Mouse (Mus musculus): ENCODE measurements around the gene Ccdc8.

Gene Ccdc8

GRCm38 (mm10) chr7:17030239-17030638 lies 37.7 kb downstream of the Ccdc8 start:
- DNase-seq (ENCODE audit: low read depth, low spot score) = no peak
- Histone ChIP-seq H3K27me3 (ENCODE audit: control insufficient read depth, insufficient read depth, low read length, poor library complexity, severe bottlenecking) (no peaks in the 10 kb centered on the region), H3K36me3 (ENCODE audit: control insufficient read depth, insufficient read depth, low read length, poor library complexity, severe bottlenecking) (no peaks in the 10 kb centered on the region)

- DNase-seq (ENCODE audit: low read depth, low spot score) = no peak
- Histone ChIP-seq H3K27me3 (ENCODE audit: control insufficient read depth, insufficient read depth, low read length, poor library complexity, severe bottlenecking) (no peaks in the 10 kb centered on the region), H3K36me3 (ENCODE audit: control insufficient read depth, insufficient read depth, low read length, poor library complexity, severe bottlenecking) (no peaks in the 10 kb centered on the region)
Measured at GRCm38 (mm10) chr7:17038018-17038695, 45.6 kb downstream of the Ccdc8 start.

- Histone ChIP-seq H3K36me3 (ENCODE audit: control insufficient read depth, insufficient read depth, low read length, poor library complexity, severe bottlenecking) (no peaks in the 10 kb centered on the region), H3K27me3 (ENCODE audit: control insufficient read depth, insufficient read depth, low read length, poor library complexity, severe bottlenecking) (no peaks in the 10 kb centered on the region)
- DNase-seq (ENCODE audit: low read depth, low spot score) = no peak
Measured at GRCm38 (mm10) chr7:17039373-17039772, 46.9 kb downstream of the Ccdc8 start.

GRCm38 (mm10) chr7:17045743-17046142 lies 53.2 kb downstream of the Ccdc8 start:
- Histone ChIP-seq H3K27me3 (ENCODE audit: control insufficient read depth, insufficient read depth, low read length, poor library complexity, severe bottlenecking) (no peaks in the 10 kb centered on the region), H3K36me3 (ENCODE audit: control insufficient read depth, insufficient read depth, low read length, poor library complexity, severe bottlenecking) (no peaks in the 10 kb centered on the region)
- DNase-seq (ENCODE audit: low read depth, low spot score) = no peak

Data from splenic B cell, adult 2 months (primary cell).